Mouse (Mus musculus) G1E-ER4 (cell line): ENCODE data around the gene Hoxa7. TPM values are rescaled to one million over a fixed set of nuclear protein-coding genes. Genes with fewer than 3 reads are reported as not detected.

ENCODE experiments used
- GATA1 ChIP-seq: IDR thresholded peaks from one replicate; pipeline ENCODE4 v1.8.0; 2012; ENCODE audit warnings: low read length, inconsistent platforms
- polyA plus RNA-seq: library from polyadenylated mRNA; stranded (reverse); fragments of >175 nt; gene quantifications from 2 replicates; pipeline ENCODE4 v1.2.3, GENCODE M21; 2012

The Hoxa7 gene
- polyA plus RNA-seq, 1 experiment, result not detected

DNA sequence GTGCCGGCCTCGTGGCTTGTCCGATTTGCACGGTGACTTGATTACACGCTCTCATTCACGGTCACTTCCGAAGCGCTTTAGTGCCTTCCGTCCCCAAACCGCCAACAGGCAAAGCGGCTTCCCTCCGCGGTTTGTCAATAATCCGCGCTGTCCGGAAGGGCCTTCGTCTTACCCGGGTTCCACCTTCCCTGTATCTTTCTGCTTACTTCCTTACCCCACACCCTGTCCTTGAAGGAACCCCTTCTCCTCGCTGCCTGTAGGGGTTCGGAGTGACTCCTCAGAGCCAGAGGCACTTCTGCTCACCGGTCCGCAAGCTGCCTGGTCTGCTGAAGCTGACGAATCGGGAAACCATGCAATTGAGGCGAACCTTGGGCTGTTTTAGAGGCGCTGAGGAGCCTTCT is 24.7 kb upstream of the Hoxa7 start:
- TF ChIP-seq GATA1, result no peak

- no peak for TF ChIP-seq GATA1
These were observed 24.1 kb upstream of the Hoxa7 start, which contains the start of gene Hoxa11 for GRCm38 (mm10) chr6:52245757-52246142. Hoxa11 (minus strand) TSS chr6:52245810.

DNA sequence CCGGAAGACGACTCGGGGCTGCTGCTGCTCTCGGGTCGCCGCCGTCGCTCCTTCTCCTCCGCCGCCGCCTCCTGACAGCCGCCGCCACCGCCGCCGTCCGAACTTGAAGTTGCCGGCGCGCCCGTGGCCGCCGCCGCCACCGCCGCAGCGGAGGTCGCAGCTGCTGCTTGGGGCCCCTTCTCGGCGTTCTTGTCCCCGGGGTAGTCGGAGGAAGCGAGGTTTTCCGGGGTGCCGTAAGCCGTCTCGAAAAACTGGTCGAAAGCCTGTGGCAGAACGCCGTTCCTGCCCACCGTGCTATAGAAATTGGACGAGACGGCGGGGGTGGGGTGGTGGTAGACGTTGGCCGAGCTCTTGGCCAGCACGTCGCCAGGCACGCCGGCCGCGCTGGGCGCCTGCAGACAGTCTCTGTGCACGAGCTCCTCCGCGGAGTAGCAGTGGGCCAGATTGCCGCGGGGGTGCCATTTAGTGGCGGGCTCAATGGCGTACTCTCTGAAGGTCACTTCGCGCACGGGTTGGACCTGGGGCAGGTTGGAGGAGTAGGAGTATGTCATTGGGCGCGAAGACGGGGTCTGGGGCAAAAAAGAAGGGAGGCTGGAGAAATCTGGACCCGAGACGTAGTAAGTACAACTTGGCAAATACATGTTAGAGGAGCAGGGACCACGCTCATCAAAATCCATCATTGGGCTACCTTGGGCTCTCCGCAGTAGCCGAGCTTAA is 23.5 kb upstream of the Hoxa7 start:
- no peak for TF ChIP-seq GATA1

DNA sequence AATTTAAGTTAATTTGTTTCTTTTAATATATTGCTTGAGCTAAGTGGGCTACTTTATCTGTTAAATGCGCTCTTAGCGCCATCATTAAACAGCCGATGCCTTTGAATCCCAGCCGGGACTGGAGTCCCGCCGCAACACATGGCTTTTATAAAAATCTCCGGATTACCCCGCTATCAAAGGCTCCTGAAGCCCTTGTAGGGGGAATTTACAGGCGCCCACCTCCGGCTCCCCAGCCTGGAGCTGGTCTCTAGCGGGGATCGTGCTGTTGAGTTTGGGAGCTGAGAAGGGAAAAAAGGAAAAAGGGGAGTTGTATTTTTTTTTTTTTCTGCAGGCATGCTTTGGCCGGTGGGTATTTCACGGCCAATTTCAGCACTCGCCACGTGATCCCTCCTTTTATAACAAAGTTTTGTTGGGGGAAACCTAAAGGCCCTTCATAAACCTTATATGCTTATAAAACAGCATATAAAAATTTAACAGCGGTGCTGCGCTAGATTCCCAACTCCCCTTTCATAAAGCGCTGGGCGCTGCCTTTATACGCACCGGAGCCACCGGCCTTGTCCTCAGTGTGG is 22.9 kb upstream of the Hoxa7 start:
- no peak for TF ChIP-seq GATA1

GRCm38 (mm10) chr6:52243681-52244121 is 22.0 kb upstream of the Hoxa7 start:
- TF ChIP-seq GATA1, result no peak

GRCm38 (mm10) chr6:52242801-52243332 is 21.2 kb upstream of the Hoxa7 start:
- no peak for TF ChIP-seq GATA1

DNA sequence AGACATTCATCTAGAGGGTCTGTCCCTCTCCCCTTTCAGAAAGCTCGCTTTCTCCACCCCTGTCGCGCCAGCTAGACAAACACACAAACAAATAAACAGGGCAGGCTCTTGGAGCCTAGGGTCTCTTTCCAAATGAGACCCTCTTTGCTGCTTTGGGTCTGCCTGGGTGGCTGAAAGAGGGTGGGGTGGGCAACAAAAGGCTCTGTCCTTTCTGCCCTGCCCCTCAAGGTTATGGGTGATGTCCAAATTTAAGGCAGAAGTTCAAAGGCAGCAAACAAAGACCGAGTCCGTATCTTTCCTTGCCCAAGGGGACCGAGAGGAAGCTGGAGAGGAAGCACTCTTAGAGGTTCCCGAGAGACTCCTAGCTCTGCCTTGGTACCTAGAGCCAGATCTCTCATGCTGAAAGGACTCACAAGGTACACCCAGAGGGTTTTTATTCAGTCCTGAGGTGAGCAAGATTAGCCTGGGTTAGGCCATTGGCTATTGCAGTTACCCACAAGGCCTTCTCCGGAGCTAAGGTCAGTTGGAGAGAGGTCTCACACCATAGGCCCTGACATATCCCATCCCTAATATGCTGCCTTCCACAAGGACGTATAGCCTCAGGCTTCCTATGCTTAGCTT is 19.5 kb upstream of the Hoxa7 start:
- no peak for TF ChIP-seq GATA1

DNA sequence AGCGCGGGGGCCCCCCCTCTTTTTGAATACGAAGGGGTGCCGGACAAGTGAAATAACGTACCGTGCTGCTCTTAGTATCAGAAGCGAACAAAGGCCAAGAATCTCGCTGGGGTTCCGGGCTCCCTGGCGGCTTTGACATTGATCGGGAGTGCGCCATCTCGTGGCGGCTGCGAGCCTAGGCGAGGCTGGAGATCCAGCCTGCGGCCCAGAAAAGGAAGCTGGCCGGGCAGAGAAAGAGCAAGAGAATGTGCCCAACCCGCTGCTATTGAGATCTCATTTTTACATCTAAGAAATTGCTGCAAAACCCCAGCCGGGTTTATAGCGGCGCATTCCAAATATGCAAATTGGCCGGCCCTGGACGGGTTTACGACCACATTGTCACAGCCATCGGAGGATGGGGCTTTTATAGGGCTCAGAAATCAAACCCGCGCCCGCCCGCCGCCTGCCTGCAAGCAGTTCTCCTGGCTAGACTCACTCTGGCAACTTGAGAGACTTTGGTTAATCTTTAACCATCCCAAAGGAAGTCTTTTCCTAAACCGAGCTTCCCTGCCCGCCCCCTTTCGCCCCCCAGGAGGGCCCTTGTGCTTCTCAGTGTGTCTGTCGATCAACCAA is 18.8 kb upstream of the Hoxa7 start, which contains the start of gene Hoxa10:
TSS of gene Hoxa10 (minus strand) at position 466 of the 612 bp plus-strand sequence.
- no peak for TF ChIP-seq GATA1

DNA sequence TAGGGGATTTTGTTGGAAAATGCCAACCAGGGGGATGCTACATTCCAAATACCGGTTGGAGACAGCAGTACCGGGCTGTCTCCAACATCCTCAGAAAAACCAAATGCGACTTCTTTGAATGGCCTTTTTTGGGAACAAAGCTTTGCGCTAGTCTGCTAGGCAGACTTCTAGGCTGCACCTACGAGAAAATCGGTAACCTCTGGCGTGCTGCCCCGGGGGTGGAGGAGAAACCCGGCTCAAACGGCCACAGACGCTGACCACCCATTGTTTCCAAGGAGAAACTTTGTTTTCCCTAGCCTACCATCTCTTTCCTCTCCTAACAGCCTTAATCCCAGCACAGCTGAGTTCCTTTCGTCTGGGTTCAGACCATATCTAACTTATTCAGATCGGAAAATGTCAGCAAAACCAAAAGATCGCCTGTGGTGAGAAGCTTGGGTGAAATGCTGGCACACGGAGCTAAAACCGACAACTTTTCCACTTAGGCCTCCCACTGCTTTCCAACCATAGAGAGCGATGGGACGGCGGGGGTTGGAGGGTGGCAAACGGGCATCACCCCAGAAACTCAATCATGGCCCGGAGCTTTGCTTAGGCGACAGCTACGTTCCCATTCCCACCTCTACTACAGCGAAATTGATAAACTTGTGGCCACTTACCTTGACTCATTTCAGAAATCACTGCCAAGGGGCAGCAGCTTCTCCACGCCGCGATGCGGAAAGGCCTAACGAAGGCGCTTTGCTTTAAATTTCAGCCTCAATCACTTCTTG is 18.2 kb upstream of the Hoxa7 start:
- TF ChIP-seq GATA1, result no peak

GRCm38 (mm10) chr6:52238976-52239375 is 17.3 kb upstream of the Hoxa7 start:
- no peak for TF ChIP-seq GATA1

GRCm38 (mm10) chr6:52238155-52238545 is 16.5 kb upstream of the Hoxa7 start:
- TF ChIP-seq GATA1, result no peak

- TF ChIP-seq GATA1, result no peak
These were observed 15.9 kb upstream of the Hoxa7 start for GRCm38 (mm10) chr6:52237346-52238154.

GRCm38 (mm10) chr6:52236806-52237205 is 15.2 kb upstream of the Hoxa7 start:
- no peak for TF ChIP-seq GATA1

GRCm38 (mm10) chr6:52235866-52236265 is 14.2 kb upstream of the Hoxa7 start:
- no peak for TF ChIP-seq GATA1
